Mouse (Mus musculus) stomach, embryonic 15.5 days (tissue): Measurements from ENCODE around the gene Sh3gl2. TPM values are rescaled to one million over a fixed set of nuclear protein-coding genes. Genes with fewer than 3 reads are reported as not detected.

Experiments used
- ATAC-seq: fragments of 200-750 bp; cut with Nextera tagmentation; 2 replicates; pipeline ENCODE4 v1.8.0; 2017; ENCODE audit warnings: low read depth, moderate number of reproducible peaks, moderate TSS enrichment; ENCODE audit not compliant: insufficient read depth, low FRiP score
- H3K27ac ChIP-seq: fragments of 300-500 bp; sonication (generic); 2 replicates; pipeline ENCODE4 v1.5.1; 2015; ENCODE audit warnings: mild to moderate bottlenecking, inconsistent platforms
- H3K27me3 ChIP-seq: fragments of 300-500 bp; sonication (generic); replicated peaks from 2 replicates; pipeline ENCODE4 v1.6.1; 2015; ENCODE audit warnings: inconsistent platforms
- H3K36me3 ChIP-seq: fragments of 300-500 bp; sonication (generic); 2 replicates; pipeline ENCODE4 v1.6.1; 2015; ENCODE audit warnings: inconsistent platforms
- H3K4me1 ChIP-seq: fragments of 300-500 bp; sonication (generic); 2 replicates; pipeline ENCODE4 v1.6.1; 2015; ENCODE audit warnings: inconsistent platforms
- H3K4me2 ChIP-seq: fragments of 300-500 bp; sonication (generic); 2 replicates; pipeline ENCODE4 v1.6.1; 2015; ENCODE audit warnings: mild to moderate bottlenecking, inconsistent platforms
- H3K4me3 ChIP-seq: fragments of 300-500 bp; sonication (generic); replicated peaks from 2 replicates; pipeline ENCODE4 v1.5.1; 2015; ENCODE audit warnings: inconsistent platforms
- H3K9ac ChIP-seq: fragments of 300-500 bp; sonication (generic); 2 replicates; pipeline ENCODE4 v1.6.1; 2015; ENCODE audit warnings: inconsistent platforms
- H3K9me3 ChIP-seq: fragments of 300-500 bp; sonication (generic); 2 replicates; pipeline ENCODE4 v1.6.1; 2016; ENCODE audit warnings: inconsistent platforms
- WGBS: fragments of 180-500 bp; shearing (Covaris S2); methylation state at CpG from one replicate; pipeline ENCODE4 v1.1.7; 2015; 5-methylcytosine and 5-hydroxymethylcytosine counted together
- polyA plus RNA-seq: library from polyadenylated mRNA; unstranded; fragments of >200 nt; fragmentation: Nextera tagmentation; extraction: Ambion mirVana; gene quantifications from 2 replicates; pipeline ENCODE4 v1.2.1, GENCODE M21; 2015

Sh3gl2 gene
- polyA plus RNA-seq, 1 experiment from 2014 or later = 11.4 TPM

- no peaks in the 10 kb centered on the region for H3K4me1 ChIP-seq
- no peak overlapping the region for H3K4me3 ChIP-seq
- no peak overlapping the region for H3K4me2 ChIP-seq
- H3K27ac ChIP-seq = no peak overlapping the region
- H3K36me3 ChIP-seq = no peaks in the 10 kb centered on the region
- no peaks in the 10 kb centered on the region for H3K9me3 ChIP-seq
- H3K27me3 ChIP-seq = no peaks in the 10 kb centered on the region
- ATAC-seq = no peak
- 46% methylated on average over 1 of the region's 1 CpGs for WGBS
- H3K9ac ChIP-seq = no peak overlapping the region
Measured at GRCm38 (mm10) chr4:85391795-85392194, 186.9 kb downstream of the Sh3gl2 start.

GRCm38 (mm10) chr4:85398765-85399164 is 193.8 kb downstream of the Sh3gl2 start:
- ATAC-seq = no peak
- WGBS = 78% methylated on average over 8 of the region's 8 CpGs
- H3K36me3 ChIP-seq = no peaks in the 10 kb centered on the region

GRCm38 (mm10) chr4:85402823-85403222 is 197.9 kb downstream of the Sh3gl2 start:
- ATAC-seq = no peak
- Histone ChIP-seq H3K9me3 (no peaks in the 10 kb centered on the region), H3K4me3 (no peak overlapping the region), H3K27me3 (no peaks in the 10 kb centered on the region), H3K27ac (no peak overlapping the region), H3K4me2 (no peak overlapping the region), H3K4me1 (no peaks in the 10 kb centered on the region), H3K9ac (no peak overlapping the region), H3K36me3 (no peaks in the 10 kb centered on the region)
- WGBS = 30% methylated on average over 4 of the region's 4 CpGs

More at GRCm38 (mm10) chr4:85398765-85399164, 193.8 kb downstream of the Sh3gl2 start:
- Histone ChIP-seq H3K9ac (no peak overlapping the region), H3K4me3 (no peak overlapping the region), H3K4me1 (no peaks in the 10 kb centered on the region), H3K27ac (no peak overlapping the region), H3K4me2 (no peak overlapping the region), H3K9me3 (no peaks in the 10 kb centered on the region), H3K27me3 (no peaks in the 10 kb centered on the region)

- no peak overlapping the region for H3K4me2 ChIP-seq
- H3K27ac ChIP-seq = no peak overlapping the region
- no peaks in the 10 kb centered on the region for H3K27me3 ChIP-seq
- WGBS = 40% methylated on average over 10 of the region's 10 CpGs
- H3K4me1 ChIP-seq = no peaks in the 10 kb centered on the region
- no peak overlapping the region for H3K9ac ChIP-seq
- ATAC-seq = no peak
- no peaks in the 10 kb centered on the region for H3K9me3 ChIP-seq
- H3K36me3 ChIP-seq = no peaks in the 10 kb centered on the region
- no peak overlapping the region for H3K4me3 ChIP-seq
Measured at GRCm38 (mm10) chr4:85404424-85405194, 199.7 kb downstream of the Sh3gl2 start.

- H3K4me2 ChIP-seq = no peak overlapping the region
- H3K27me3 ChIP-seq = no peaks in the 10 kb centered on the region
- WGBS = 79% methylated on average over 7 of the region's 7 CpGs
- no peak for ATAC-seq
- no peaks in the 10 kb centered on the region for H3K9me3 ChIP-seq
- H3K36me3 ChIP-seq = no peaks in the 10 kb centered on the region
- H3K27ac ChIP-seq = no peak overlapping the region
- no peaks in the 10 kb centered on the region for H3K4me1 ChIP-seq
- no peak overlapping the region for H3K9ac ChIP-seq
- no peak overlapping the region for H3K4me3 ChIP-seq
Measured at GRCm38 (mm10) chr4:85405276-85405675, 200.3 kb downstream of the Sh3gl2 start.

GRCm38 (mm10) chr4:85416466-85416865 is 211.5 kb downstream of the Sh3gl2 start:
- no peak overlapping the region for H3K4me2 ChIP-seq
- no peak overlapping the region for H3K9ac ChIP-seq
- WGBS = 84% methylated on average over 3 of the region's 3 CpGs
- H3K4me1 ChIP-seq = no peaks in the 10 kb centered on the region
- H3K36me3 ChIP-seq = no peaks in the 10 kb centered on the region
- H3K27ac ChIP-seq = no peak overlapping the region
- no peak for ATAC-seq
- no peaks in the 10 kb centered on the region for H3K27me3 ChIP-seq
- no peaks in the 10 kb centered on the region for H3K9me3 ChIP-seq
- no peak overlapping the region for H3K4me3 ChIP-seq

GRCm38 (mm10) chr4:85420429-85420828 is 215.5 kb downstream of the Sh3gl2 start:
- 83% methylated on average over 6 of the region's 6 CpGs for WGBS

GRCm38 (mm10) chr4:85426211-85426610 is 221.3 kb downstream of the Sh3gl2 start:
- no peaks in the 10 kb centered on the region for H3K27me3 ChIP-seq
- H3K9ac ChIP-seq = no peak overlapping the region
- 76% methylated on average over 4 of the region's 4 CpGs for WGBS
- no peak overlapping the region for H3K27ac ChIP-seq
- no peak overlapping the region for H3K4me3 ChIP-seq
- no peak overlapping the region for H3K4me2 ChIP-seq
- no peak for ATAC-seq
- no peaks in the 10 kb centered on the region for H3K36me3 ChIP-seq
- no peaks in the 10 kb centered on the region for H3K4me1 ChIP-seq
- H3K9me3 ChIP-seq = no peaks in the 10 kb centered on the region

More at GRCm38 (mm10) chr4:85420429-85420828, 215.5 kb downstream of the Sh3gl2 start:
- H3K27ac ChIP-seq = no peak overlapping the region
- ATAC-seq = no peak
- no peak overlapping the region for H3K4me2 ChIP-seq
- H3K9me3 ChIP-seq = no peaks in the 10 kb centered on the region
- H3K4me1 ChIP-seq = no peaks in the 10 kb centered on the region
- no peak overlapping the region for H3K9ac ChIP-seq
- H3K27me3 ChIP-seq = no peaks in the 10 kb centered on the region
- no peak overlapping the region for H3K4me3 ChIP-seq
- H3K36me3 ChIP-seq = no peaks in the 10 kb centered on the region

- 80% methylated on average over 4 of the region's 4 CpGs for WGBS
- Histone ChIP-seq H3K4me2 (no peak overlapping the region), H3K36me3 (no peaks in the 10 kb centered on the region), H3K4me1 (no peaks in the 10 kb centered on the region), H3K9me3 (no peaks in the 10 kb centered on the region), H3K27me3 (no peaks in the 10 kb centered on the region), H3K9ac (no peak overlapping the region), H3K27ac (no peak overlapping the region), H3K4me3 (no peak overlapping the region)
- no peak for ATAC-seq
Measured at GRCm38 (mm10) chr4:85432786-85433185, 227.9 kb downstream of the Sh3gl2 start.

GRCm38 (mm10) chr4:85434734-85435133 is 229.8 kb downstream of the Sh3gl2 start:
- Histone ChIP-seq H3K9ac (no peak overlapping the region), H3K4me1 (no peaks in the 10 kb centered on the region), H3K9me3 (no peaks in the 10 kb centered on the region), H3K27ac (no peak overlapping the region), H3K27me3 (no peaks in the 10 kb centered on the region), H3K36me3 (no peaks in the 10 kb centered on the region), H3K4me2 (no peak overlapping the region), H3K4me3 (no peak overlapping the region)
- no peak for ATAC-seq
- 50% methylated on average over 8 of the region's 8 CpGs for WGBS

- Histone ChIP-seq H3K9me3 (no peaks in the 10 kb centered on the region), H3K4me3 (no peak overlapping the region), H3K4me2 (no peak overlapping the region), H3K27me3 (no peaks in the 10 kb centered on the region), H3K4me1 (no peaks in the 10 kb centered on the region), H3K36me3 (no peaks in the 10 kb centered on the region), H3K9ac (no peak overlapping the region), H3K27ac (no peak overlapping the region)
- ATAC-seq = no peak
- WGBS = 48% methylated on average over 3 of the region's 3 CpGs
Measured at GRCm38 (mm10) chr4:85438813-85439212, 233.9 kb downstream of the Sh3gl2 start.

GRCm38 (mm10) chr4:85483586-85483985 is 278.7 kb downstream of the Sh3gl2 start:
- no peak for ATAC-seq
- no peak overlapping the region for H3K4me2 ChIP-seq
- no peak overlapping the region for H3K9ac ChIP-seq
- H3K9me3 ChIP-seq = no peaks in the 10 kb centered on the region
- H3K36me3 ChIP-seq = no peaks in the 10 kb centered on the region
- no peaks in the 10 kb centered on the region for H3K4me1 ChIP-seq
- 88% methylated on average over 6 of the region's 6 CpGs for WGBS
- H3K4me3 ChIP-seq = no peak overlapping the region
- no peak overlapping the region for H3K27ac ChIP-seq
- H3K27me3 ChIP-seq = no peaks in the 10 kb centered on the region
